Mouse (Mus musculus) stomach, postnatal 0 days (tissue): Measurements from ENCODE around the gene Clrn1.

ENCODE experiments used
- CTCF ChIP-seq: IDR thresholded peaks from 2 replicates; pipeline ENCODE4 v1.5.1; 2016; ENCODE audit warnings: antibody characterized with exemption, low read depth, mild to moderate bottlenecking, moderate library complexity
- EP300 ChIP-seq: optimal IDR thresholded peaks from 2 replicates; pipeline ENCODE3; 2016; ENCODE audit warnings: antibody characterized with exemption

- no peak for TF ChIP-seq CTCF
- no peak for TF ChIP-seq EP300
Observed at GRCm38 (mm10) chr3:58887719-58888118, 2.6 kb upstream of the Clrn1 start.
